Mouse (Mus musculus) gastrocnemius, postnatal 14 days (tissue): ENCODE results near the gene Mrpl37. TPM values are rescaled to one million over a fixed set of nuclear protein-coding genes. Genes with fewer than 3 reads are reported as not detected.

ENCODE experiments used
- DNase-seq: peaks from one replicate; pipeline ENCODE4 v3.0.0; 2021; ENCODE audit warnings: mixed read lengths
- intact Hi-C: fragments of 180-260 bp; cut with DNase I; formaldehyde crosslinking; loops from one replicate; pipeline ENCODE4 v1.15.1; 2025; ENCODE audit warnings: low total_unique reads
- total RNA-seq, 2 experiments: library from RNA; stranded (reverse); gene quantifications; 2 replicates each; pipeline ENCODE4 v1.2.3; 2021

The Mrpl37 gene
- total RNA-seq, 2 experiments from 2014 or later = 75.8 to 84.3 TPM

DNA sequence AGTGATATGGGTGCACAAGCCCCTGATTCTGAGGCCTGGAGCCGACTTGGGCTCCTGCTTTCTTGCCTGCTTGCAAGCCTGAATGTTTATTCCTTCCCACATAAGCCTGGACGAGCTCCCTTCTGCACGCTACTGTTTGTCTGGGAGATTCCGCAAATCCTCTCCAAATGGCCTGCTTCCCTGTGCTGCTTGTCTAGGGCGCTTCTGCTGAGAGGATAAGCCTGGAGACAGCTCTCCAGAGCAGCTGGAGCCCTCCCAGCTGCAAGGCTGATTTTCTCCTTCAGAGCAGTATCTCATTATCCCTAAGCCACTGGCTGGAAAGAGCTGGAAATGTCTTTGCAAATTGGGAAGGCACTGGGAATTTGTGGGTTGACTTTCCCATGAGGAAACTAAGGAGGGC lies 8.8 kb upstream of the Mrpl37 start:
- peak; percentile 30 for DNase-seq

GRCm38 (mm10) chr4:107072343-107072742 lies 5.7 kb upstream of the Mrpl37 start:
- no peak for DNase-seq
- intact Hi-C loops = no loop called here

More for the DNA sequence above, 8.8 kb upstream of the Mrpl37 start:
- intact Hi-C loops = no loop called here

DNA sequence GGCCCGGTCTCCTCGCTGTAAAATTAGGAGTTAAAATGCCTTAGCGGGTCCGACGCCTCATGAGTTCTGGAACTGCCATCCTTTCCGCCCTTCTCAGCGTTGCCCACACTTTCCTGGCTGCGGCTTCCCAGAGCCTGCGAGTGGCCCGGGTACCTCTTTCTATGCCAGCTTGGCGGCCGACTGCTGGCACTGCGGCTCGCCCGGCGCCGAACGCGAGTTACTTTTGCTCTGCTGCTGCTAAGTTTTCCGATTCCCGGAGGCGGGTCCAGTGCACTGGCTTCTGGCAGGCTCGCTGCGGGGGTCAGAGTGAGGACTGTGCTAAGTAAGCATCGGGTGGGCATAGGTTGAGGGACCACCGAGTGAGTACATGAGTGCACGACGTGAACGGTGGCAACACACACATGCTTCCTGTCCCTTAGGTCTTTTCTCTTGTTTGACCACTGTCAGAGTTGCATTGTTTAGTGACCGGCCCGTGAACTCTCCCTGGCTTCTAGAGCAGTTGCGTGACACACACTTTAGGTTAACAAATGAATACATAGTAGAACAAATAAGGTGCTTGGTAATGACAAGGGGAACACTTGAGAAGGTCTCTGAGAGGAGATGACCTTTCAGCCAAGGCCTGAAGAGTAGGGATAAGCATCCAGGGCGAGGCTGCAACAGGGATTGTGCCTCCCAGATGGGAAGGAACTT lies 628 bp upstream of the Mrpl37 start:
- DNase-seq = peak; percentile 52
- intact Hi-C loops = no loop called here

DNA sequence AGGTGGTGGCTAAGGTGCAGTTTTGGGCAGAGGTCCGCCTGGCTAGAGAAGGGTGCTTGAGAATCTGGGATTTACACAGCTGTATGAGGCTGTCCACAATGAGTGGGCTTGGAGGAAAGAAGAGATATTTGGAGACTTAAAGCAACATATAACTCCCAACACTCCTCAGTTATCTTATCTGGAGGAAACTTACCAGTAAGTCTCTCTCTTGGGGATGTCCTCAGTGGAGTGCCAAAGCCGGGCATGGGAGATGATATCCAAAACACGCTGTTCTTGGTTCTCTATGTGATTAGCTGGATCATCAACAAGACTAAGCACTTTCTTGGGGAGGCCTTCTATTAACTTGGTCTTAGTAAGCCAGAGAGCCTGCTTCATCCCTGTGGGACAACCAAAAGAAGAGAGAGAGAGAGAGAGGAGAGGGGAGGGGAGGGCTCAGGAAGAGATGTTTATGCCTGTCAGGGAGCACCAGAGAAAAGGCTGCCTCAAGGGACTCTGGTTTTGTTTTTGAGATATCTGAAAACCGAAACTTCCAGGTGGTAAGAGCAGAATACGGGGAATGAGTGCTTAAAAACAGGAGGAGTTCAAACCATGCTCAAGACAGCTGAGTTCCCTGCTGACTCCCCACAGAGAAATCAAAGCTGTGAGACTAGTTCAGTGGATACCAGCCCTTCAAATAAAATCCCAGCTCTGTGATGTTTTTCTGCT lies 2.1 kb downstream of the Mrpl37 start:
- DNase-seq = no peak
- intact Hi-C loops = no loop called here

DNA sequence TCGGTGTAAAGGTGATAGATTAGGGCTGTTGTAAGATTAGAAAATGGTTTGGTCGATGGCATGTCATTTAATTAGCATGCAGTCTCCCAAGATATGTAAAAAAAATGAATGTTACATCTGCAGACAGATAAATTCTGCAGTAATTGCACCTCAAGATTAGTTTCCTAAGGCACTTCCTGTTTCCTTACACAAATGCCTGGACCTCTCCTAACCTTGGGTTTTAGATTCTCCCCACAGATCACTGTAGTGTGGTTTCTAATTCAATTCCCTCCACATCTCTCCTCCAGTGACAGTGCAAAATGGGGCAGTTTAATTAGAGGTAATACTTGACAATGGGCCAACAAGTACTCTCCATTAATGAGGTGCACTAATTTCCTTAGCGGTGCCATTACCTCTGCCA lies 3.5 kb downstream of the Mrpl37 start:
- intact Hi-C loops = no loop called here
- DNase-seq = no peak

GRCm38 (mm10) chr4:107061560-107061959 lies 5.1 kb downstream of the Mrpl37 start:
- intact Hi-C loops = no loop called here
- no peak for DNase-seq

GRCm38 (mm10) chr4:107058781-107059180 lies 7.9 kb downstream of the Mrpl37 start:
- DNase-seq = no peak
- intact Hi-C loops = no loop called here

GRCm38 (mm10) chr4:107058346-107058745 lies 8.3 kb downstream of the Mrpl37 start:
- intact Hi-C loops = no loop called here
- DNase-seq = no peak

DNA sequence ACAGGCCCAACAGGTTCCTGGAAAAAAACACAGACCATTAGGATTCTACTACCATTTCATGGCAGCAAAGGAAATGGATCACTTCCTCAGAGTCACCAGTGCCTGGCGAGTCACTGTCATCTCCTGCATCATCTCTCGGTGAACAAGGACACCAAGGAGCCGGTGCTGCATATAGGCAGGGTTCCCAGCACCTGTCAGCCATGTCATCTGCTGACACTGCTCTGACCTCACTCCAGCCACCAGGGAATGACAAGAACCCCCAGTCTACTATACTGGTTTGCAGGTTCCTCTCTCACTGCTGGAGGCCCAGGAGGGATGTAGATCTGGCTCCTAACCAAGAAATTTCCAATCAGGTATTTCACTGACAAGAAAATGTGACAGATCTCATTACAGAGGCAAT lies 10.6 kb downstream of the Mrpl37 start:
- intact Hi-C loops = no loop called here

GRCm38 (mm10) chr4:107052962-107053553 lies 13.6 kb downstream of the Mrpl37 start:
- intact Hi-C loops = no loop called here
- no peak for DNase-seq

More for the DNA sequence above, 10.6 kb downstream of the Mrpl37 start:
- no peak for DNase-seq

GRCm38 (mm10) chr4:107051889-107052288 lies 14.8 kb downstream of the Mrpl37 start:
- intact Hi-C loops = no loop called here
- DNase-seq = no peak

GRCm38 (mm10) chr4:107048568-107049162 lies 18.0 kb downstream of the Mrpl37 start:
- DNase-seq = peak; percentile 77
- intact Hi-C loops = no loop called here

GRCm38 (mm10) chr4:107047806-107048205 lies 18.9 kb downstream of the Mrpl37 start:
- intact Hi-C loops = no loop called here
- DNase-seq = no peak

DNA sequence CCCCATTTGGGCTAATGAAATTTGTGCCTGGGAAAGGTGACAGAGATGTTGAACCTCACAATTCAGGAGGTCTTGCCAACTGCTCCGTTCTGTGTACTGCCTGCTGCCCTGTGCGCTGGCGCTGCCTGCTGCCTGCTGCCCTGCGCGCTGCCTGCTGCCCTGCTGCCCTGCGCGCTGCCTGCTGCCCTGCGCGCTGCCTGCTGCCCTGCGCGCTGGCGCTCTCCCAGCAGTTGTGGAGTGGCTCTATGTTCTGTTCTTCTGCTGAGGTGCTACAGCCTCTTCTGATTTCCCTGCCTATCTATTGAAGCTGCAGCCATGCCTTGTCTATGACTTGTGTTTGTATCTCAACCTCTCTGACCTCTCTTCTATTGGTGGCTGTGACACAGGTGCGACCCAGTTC lies 21.5 kb downstream of the Mrpl37 start:
- DNase-seq = no peak
- intact Hi-C loops = no loop called here

GRCm38 (mm10) chr4:107042304-107042703 lies 24.4 kb downstream of the Mrpl37 start:
- intact Hi-C loops = no loop called here
- no peak for DNase-seq

DNA sequence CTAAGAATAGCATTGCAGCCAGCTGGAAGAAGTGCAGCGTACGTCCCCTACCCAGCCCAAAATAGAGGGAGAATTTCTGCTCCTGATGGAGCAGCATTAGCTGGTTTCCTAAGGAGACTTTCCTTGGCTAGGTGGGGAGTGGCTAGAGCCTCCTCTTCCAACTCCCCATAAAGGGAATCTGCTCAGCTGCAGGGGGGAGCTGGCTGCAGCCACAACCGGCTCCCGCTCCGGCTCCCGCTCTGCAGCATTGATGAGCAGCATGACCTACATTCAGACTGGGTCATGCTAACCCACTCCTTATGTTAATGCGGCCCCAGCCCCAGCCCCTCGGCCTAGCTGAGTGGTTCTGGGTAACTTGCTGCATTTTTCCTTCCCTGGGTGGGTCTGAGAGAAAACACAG lies 27.4 kb downstream of the Mrpl37 start:
- no peak for DNase-seq
- intact Hi-C loops = no loop called here

DNA sequence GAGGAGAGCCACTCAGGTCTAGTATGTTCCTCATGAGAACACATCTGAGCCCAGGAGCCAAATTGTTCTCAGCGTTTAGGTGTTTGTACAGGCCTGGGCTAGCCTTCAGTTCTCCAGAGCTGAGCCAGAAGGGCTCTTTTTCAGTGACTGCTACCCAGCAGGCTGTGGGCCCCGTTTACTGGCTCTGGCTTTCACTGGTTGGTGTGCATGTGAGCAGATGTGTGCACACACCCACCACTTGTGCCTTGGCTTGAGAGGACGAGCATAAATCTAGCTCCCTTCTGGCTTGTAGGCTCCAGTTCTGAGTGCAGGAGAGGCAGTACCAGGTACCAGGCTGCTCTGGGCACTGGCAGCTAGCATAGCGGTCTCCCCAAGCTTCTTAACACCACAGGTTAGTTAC lies 28.4 kb downstream of the Mrpl37 start:
- no peak for DNase-seq
- intact Hi-C loops = no loop called here

DNA sequence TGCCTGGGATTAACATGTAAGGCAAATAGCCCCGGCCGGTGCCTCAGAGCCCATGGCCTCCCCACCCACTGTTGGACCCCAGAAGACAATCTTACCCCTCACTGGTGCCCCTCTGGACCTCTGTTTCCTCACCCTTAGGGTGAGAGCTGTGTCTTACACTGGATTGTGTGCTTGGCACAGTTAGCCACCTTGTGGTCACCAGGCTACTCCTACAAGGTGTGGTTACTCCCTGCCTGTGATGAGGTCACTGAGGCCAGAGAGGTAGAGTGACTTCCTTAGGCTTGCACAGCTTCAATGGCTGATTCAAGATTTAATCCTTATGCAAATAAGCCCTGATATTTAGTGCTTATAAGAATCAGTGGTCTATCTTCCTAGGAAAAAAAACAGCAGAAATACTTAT lies 29.7 kb downstream of the Mrpl37 start:
- DNase-seq = no peak
- intact Hi-C loops = no loop called here

DNA sequence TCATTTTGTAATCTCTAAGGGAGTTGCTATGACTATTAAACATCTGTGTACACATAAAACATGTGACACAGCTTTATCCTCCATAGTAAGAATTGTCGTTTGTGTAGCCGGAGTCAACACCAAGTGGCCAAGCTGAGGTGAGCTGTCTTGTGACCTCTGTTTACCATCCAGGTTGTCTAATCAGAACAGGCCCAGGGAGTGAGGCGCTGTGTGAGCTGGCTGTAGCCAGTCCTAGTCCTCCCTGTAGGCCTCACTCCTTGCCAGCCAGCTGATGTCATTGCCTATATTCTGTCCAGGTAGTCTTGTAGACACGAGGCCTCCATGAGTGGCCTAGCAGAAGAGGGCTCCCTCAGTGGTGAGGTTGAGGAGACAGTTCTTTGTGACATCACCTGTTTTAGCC lies 31.0 kb downstream of the Mrpl37 start:
- DNase-seq = no peak
- intact Hi-C loops = no loop called here

GRCm38 (mm10) chr4:107026451-107026850 lies 40.2 kb downstream of the Mrpl37 start:
- intact Hi-C loops = no loop called here

GRCm38 (mm10) chr4:107025369-107025768 lies 41.3 kb downstream of the Mrpl37 start:
- intact Hi-C loops = no loop called here
- DNase-seq = no peak

More at GRCm38 (mm10) chr4:107026451-107026850, 40.2 kb downstream of the Mrpl37 start:
- DNase-seq = no peak
